Mouse (Mus musculus) limb, embryonic 12.5 days (tissue): ENCODE data around the gene Slc27a5. TPM values are rescaled to one million over a fixed set of nuclear protein-coding genes. Genes with fewer than 3 reads are reported as not detected.

Source experiments
- ATAC-seq: fragments of 200-750 bp; cut with Nextera tagmentation; 2 replicates; pipeline ENCODE4 v1.8.0; 2017; ENCODE audit warnings: low read depth, moderate TSS enrichment; ENCODE audit not compliant: insufficient number of reproducible peaks, insufficient read depth, low FRiP score, low TSS enrichment
- H3K27ac ChIP-seq: fragments of 300-500 bp; sonication (generic); 2 replicates; pipeline ENCODE4 v1.5.1; 2016; ENCODE audit warnings: mild to moderate bottlenecking, moderate library complexity
- H3K27me3 ChIP-seq: fragments of 300-500 bp; sonication (generic); 2 replicates; pipeline ENCODE4 v1.6.1; 2016; ENCODE audit warnings: mild to moderate bottlenecking, moderate library complexity
- H3K36me3 ChIP-seq: fragments of 300-500 bp; sonication (generic); 2 replicates; pipeline ENCODE4 v1.6.1; 2016; ENCODE audit warnings: mild to moderate bottlenecking, moderate library complexity
- H3K4me1 ChIP-seq: fragments of 300-500 bp; sonication (generic); replicated peaks from 2 replicates; pipeline ENCODE4 v1.6.1; 2016
- H3K4me2 ChIP-seq: fragments of 300-500 bp; sonication (generic); 2 replicates; pipeline ENCODE4 v1.6.1; 2016; ENCODE audit warnings: mild to moderate bottlenecking, moderate library complexity
- H3K4me3 ChIP-seq: fragments of 300-500 bp; sonication (generic); replicated peaks from 2 replicates; pipeline ENCODE4 v1.5.1; 2016; ENCODE audit warnings: mild to moderate bottlenecking
- H3K9ac ChIP-seq: fragments of 300-500 bp; sonication (generic); replicated peaks from 2 replicates; pipeline ENCODE4 v1.6.1; 2016; ENCODE audit warnings: mild to moderate bottlenecking, moderate library complexity
- H3K9me3 ChIP-seq: fragments of 300-500 bp; sonication (generic); 2 replicates; pipeline ENCODE4 v1.6.1; 2016; ENCODE audit warnings: mild to moderate bottlenecking, moderate library complexity
- WGBS: fragments of 180-500 bp; shearing (Covaris S2); methylation state at CpG from one replicate; pipeline ENCODE4 v1.1.7; 2016; 5-methylcytosine and 5-hydroxymethylcytosine counted together
- polyA plus RNA-seq: library from polyadenylated mRNA; unstranded; fragments of >200 nt; fragmentation: Nextera tagmentation; extraction: Ambion mirVana; gene quantifications from 2 replicates; pipeline ENCODE4 v1.2.1, GENCODE M21; 2016

Gene Slc27a5
- polyA plus RNA-seq, 1 experiment from 2014 or later = not detected

GRCm38 (mm10) chr7:12980291-12980690 is 17.7 kb downstream of the Slc27a5 start:
- Histone ChIP-seq H3K9me3 (no peaks in the 10 kb centered on the region), H3K4me3 (no peak overlapping the region), H3K27me3 (no peaks in the 10 kb centered on the region), H3K36me3 (peaks cover 14% of the 10 kb centered on the region; the same call in 1 of the 2 replicates), H3K27ac (no peak overlapping the region), H3K4me1 (peaks cover 20% of the 10 kb centered on the region), H3K9ac (no peak overlapping the region), H3K4me2 (no peak overlapping the region)
- ATAC-seq = no peak
- WGBS = 84% methylated on average over 7 of the region's 7 CpGs

DNA sequence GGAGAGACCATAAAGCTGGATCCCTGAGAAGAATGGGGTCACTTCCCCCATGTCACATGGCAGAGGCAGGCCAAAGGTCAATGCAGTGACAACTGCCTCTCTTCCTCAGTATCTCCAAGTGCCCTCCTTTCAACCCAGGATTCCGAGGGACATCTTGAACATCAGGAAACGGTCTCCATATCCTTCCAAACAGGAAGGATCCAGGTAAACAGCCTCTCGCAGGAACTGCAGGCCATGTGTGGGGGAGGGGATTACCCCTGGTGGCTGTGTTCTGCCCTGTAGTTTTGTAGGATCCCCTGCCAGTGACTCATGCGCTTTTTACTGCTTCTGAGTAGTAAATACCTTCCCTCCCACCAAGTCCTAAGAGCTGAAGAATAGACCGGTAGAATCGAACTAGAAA is 18.2 kb downstream of the Slc27a5 start:
- no peak overlapping the region for H3K4me2 ChIP-seq
- no peaks in the 10 kb centered on the region for H3K9me3 ChIP-seq
- no peak overlapping the region for H3K4me3 ChIP-seq
- no peak overlapping the region for H3K27ac ChIP-seq
- H3K36me3 ChIP-seq = peaks cover 14% of the 10 kb centered on the region; the same call in 1 of the 2 replicates
- 34% methylated on average over 6 of the region's 6 CpGs for WGBS
- H3K4me1 ChIP-seq = peaks cover 20% of the 10 kb centered on the region
- ATAC-seq = no peak
- no peaks in the 10 kb centered on the region for H3K27me3 ChIP-seq
- H3K9ac ChIP-seq = no peak overlapping the region

DNA sequence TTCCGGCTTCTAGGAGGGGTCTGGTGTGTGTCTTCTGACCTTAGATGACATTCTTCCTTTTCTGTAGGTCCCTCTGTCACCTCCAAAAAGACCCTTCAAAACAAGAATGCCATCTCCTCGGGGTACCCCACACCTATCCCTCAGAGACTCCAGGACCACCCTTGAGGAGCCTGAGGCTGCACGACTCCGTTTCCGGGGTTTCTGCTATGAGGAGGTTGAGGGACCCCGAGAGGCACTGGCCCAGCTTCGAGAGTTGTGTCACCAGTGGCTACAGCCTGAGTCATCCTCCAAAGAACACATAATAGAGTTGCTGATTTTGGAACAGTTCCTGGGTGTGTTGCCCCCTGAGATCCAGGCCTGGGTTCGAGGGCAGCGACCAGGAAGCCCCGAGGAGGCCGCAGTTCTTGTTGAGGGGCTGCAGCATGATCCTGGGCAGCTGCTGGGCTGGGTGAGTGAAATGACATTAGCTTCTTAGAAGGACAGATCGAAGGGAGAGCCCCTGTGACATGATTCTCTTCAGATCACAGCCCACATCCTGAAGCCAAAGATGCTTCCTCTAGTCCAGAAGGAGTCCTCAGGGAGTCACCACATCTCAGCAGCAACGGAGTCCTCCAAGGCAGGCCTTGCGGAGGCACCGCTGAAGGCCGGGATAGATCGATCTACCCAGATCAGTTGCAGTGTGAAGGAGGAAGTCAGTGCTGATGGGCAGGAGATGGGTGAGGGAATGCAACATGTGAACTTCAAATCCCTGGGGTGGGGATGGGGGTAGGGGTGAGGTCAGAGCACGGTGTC is 18.9 kb downstream of the Slc27a5 start:
- WGBS = 78% methylated on average over 18 of the region's 18 CpGs
- H3K27ac ChIP-seq = peak overlapping the region; percentile 92
- peaks cover 14% of the 10 kb centered on the region; the same call in 1 of the 2 replicates for H3K36me3 ChIP-seq
- no peak overlapping the region for H3K4me3 ChIP-seq
- no peaks in the 10 kb centered on the region for H3K27me3 ChIP-seq
- peaks cover 20% of the 10 kb centered on the region for H3K4me1 ChIP-seq
- H3K9ac ChIP-seq = no peak overlapping the region
- ATAC-seq = no peak
- peak overlapping the region; percentile 72 for H3K4me2 ChIP-seq
- no peaks in the 10 kb centered on the region for H3K9me3 ChIP-seq

GRCm38 (mm10) chr7:12977682-12978389 is 20.2 kb downstream of the Slc27a5 start, which contains the start of gene Zfp446:
Gene Zfp446 (plus strand): TSS chr7:12977848.
- Histone ChIP-seq H3K4me1 (peaks cover 20% of the 10 kb centered on the region), H3K36me3 (peaks cover 22% of the 10 kb centered on the region; the same call in 1 of the 2 replicates), H3K9me3 (no peaks in the 10 kb centered on the region), H3K27ac (peak within 1 kb of the TSS; percentile 92), H3K27me3 (no peaks in the 10 kb centered on the region), H3K4me2 (peak within 1 kb of the TSS; percentile 72), H3K9ac (peak within 1 kb of the TSS; percentile 63), H3K4me3 (peak within 1 kb of the TSS; percentile 63)
- under 1% methylated on average over 49 of the region's 49 CpGs for WGBS
- peak; percentile 99 for ATAC-seq

DNA sequence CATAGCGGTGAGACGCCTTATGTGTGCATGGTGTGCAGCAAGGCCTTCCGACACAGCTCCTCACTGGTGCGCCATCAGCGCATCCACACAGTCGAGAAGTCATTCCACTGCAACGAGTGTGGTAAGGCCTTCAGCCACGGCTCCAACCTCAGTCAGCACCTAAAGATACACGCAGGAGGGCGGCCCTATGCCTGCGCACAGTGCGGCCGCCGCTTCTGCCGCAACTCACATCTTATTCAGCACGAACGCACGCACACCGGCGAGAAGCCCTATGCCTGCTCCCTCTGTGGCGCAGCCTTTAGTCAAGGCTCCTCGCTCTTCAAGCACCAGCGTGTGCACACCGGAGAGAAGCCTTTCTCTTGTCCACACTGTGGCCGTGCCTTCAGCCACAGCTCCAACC is 27.1 kb downstream of the Slc27a5 start:
- Histone ChIP-seq H3K4me1 (peaks cover 11% of the 10 kb centered on the region), H3K9me3 (no peaks in the 10 kb centered on the region), H3K27ac (no peak overlapping the region), H3K4me3 (no peak overlapping the region), H3K36me3 (peaks cover 51% of the 10 kb centered on the region), H3K9ac (no peak overlapping the region), H3K27me3 (no peaks in the 10 kb centered on the region), H3K4me2 (no peak overlapping the region)
- ATAC-seq = no peak
- WGBS = 96% methylated on average over 25 of the region's 25 CpGs

GRCm38 (mm10) chr7:12966104-12966845 is 31.7 kb downstream of the Slc27a5 start:
- WGBS = 0% methylated on average over 29 of the region's 29 CpGs
- ATAC-seq = peak; percentile 32; the same call in 1 of the 2 replicates
- Histone ChIP-seq H3K9ac (peak overlapping the region; percentile 90), H3K27me3 (no peaks in the 10 kb centered on the region), H3K4me1 (peaks cover 16% of the 10 kb centered on the region), H3K27ac (peak overlapping the region; percentile 91), H3K4me2 (peak overlapping the region; percentile 81), H3K4me3 (peak overlapping the region; percentile 91), H3K9me3 (no peaks in the 10 kb centered on the region), H3K36me3 (peaks cover 27% of the 10 kb centered on the region)

DNA sequence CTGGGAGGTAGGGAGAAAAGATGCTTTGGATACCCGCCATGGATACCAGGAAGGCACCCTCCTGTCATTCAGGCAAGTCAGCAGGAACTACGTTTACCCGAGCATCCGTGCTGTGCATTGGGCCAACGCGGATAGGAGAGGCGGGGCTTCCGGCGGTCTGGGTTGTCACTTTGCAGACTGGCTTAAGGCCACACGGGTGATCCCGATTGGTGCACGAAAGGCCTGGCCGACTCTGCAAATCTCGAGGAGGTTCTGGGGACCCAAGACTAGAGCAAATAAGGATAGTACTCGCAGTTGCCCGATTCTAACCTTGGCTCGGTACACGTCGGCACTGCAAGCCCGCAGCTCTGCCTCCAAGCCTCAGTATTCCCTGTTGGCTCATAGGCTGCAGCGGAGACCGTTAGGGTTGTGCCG is 32.3 kb downstream of the Slc27a5 start, which contains the start of gene Zfp324:
Gene Zfp324 (plus strand): TSS at position 161 of the 414 bp plus-strand sequence.
- Histone ChIP-seq H3K9me3 (no peaks in the 10 kb centered on the region), H3K27me3 (no peaks in the 10 kb centered on the region), H3K27ac (peak within 1 kb of the TSS; percentile 91), H3K36me3 (peaks cover 21% of the 10 kb centered on the region), H3K4me2 (peak within 1 kb of the TSS; percentile 81), H3K4me3 (peak within 1 kb of the TSS; percentile 91), H3K9ac (peak within 1 kb of the TSS; percentile 90), H3K4me1 (peaks cover 16% of the 10 kb centered on the region)
- 0% methylated on average over 23 of the region's 23 CpGs for WGBS
- ATAC-seq = peak; percentile 83

GRCm38 (mm10) chr7:12961511-12962141 is 36.4 kb downstream of the Slc27a5 start:
- ATAC-seq = peak; percentile 71
- 3% methylated on average over 29 of the region's 29 CpGs for WGBS
- Histone ChIP-seq H3K27ac (peak overlapping the region; percentile 83), H3K4me1 (peaks cover 7% of the 10 kb centered on the region), H3K27me3 (no peaks in the 10 kb centered on the region), H3K9ac (peak overlapping the region; percentile 58), H3K4me3 (peak overlapping the region; percentile 47), H3K4me2 (peak overlapping the region; percentile 53), H3K9me3 (no peaks in the 10 kb centered on the region), H3K36me3 (no peaks in the 10 kb centered on the region)

- WGBS = 27% methylated on average over 4 of the region's 4 CpGs
- H3K4me3 ChIP-seq = no peak overlapping the region
- ATAC-seq = no peak
Measured at GRCm38 (mm10) chr7:12959718-12960117, 38.3 kb downstream of the Slc27a5 start.

GRCm38 (mm10) chr7:12958948-12959347 is 39.0 kb downstream of the Slc27a5 start:
- Histone ChIP-seq H3K36me3 (no peaks in the 10 kb centered on the region), H3K4me3 (no peak overlapping the region), H3K9me3 (no peaks in the 10 kb centered on the region), H3K9ac (no peak overlapping the region), H3K27ac (no peak overlapping the region), H3K4me1 (no peaks in the 10 kb centered on the region), H3K27me3 (no peaks in the 10 kb centered on the region), H3K4me2 (no peak overlapping the region)
- ATAC-seq = no peak
- 71% methylated on average over 4 of the region's 4 CpGs for WGBS

More at GRCm38 (mm10) chr7:12959718-12960117, 38.3 kb downstream of the Slc27a5 start:
- Histone ChIP-seq H3K4me2 (no peak overlapping the region), H3K36me3 (no peaks in the 10 kb centered on the region), H3K27me3 (no peaks in the 10 kb centered on the region), H3K9ac (no peak overlapping the region), H3K4me1 (no peaks in the 10 kb centered on the region; the same call in 1 of the 2 replicates), H3K9me3 (no peaks in the 10 kb centered on the region), H3K27ac (no peak overlapping the region)
